ENCODE assay signal across 15 mouse cellular contexts in the genomic region with DNA sequence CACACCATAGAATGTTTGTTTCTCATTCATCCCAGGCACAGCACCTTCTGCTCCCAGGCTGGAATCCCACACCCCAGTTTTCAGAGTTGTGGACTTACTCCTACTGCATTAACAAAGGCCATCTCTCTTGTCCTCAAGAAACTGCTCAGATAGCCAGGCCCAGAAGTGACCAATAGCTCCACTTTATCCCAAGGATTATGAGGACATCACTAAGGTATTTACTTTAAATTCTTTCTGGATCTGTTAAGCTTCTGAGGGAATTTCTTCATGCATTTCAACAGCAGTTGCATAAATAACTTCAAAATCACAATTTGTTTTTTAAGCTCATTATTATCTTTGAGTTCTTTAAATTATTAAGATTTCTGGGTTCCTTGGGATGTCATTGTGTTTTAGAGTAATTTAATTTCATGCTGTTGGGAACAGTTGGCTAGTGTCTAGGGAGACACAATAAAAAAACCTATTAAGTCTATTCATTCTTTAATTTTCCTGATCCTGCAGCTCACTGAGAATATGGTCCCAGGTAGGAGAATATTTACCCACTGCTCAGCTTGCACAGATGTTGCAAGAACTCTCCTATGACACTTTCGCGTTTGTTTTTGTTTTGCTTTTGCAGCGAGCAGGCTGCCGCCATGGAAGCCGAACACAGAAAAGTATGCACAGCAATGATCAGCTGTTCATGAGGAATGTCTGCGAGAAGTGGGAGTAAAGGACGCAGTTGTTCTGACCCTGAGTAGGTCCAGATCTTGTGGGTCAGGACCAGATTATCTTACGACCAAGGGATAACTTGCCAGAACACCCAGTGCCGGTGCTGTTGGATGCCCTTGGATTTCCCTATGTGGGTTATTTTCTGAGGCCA.
"Had no signal": no experiment of that assay in that cellular context is flagged by ENCODE, and none has a peak within 500 bp of the region (broad histone marks: within the 10 kb centered on the region; RNA-seq: fewer than 3 reads in every experiment).

No protein-coding gene starts in this region.

- DNase-seq: kidney, adult 2 months; kidney, postnatal 10 days; lung, embryonic 14.5 days; lung, postnatal 10 days; right cerebral cortex, adult 18-20 months; right cerebral cortex, postnatal 25 days; thymus, adult 2 months; thymus, postnatal 36 days had no signal

- H3K4me3 ChIP-seq: limb, embryonic 10.5 days; liver, embryonic 15.5 days; megakaryocyte, embryonic 14.5 days; midbrain, embryonic 15.5 days had no signal

- H3K4me2 ChIP-seq: liver, embryonic 11.5 days; liver, embryonic 15.5 days; lung, embryonic 14.5 days; midbrain, embryonic 11.5 days; midbrain, embryonic 15.5 days had no signal

- H3K36me3 ChIP-seq: limb, embryonic 10.5 days; liver, embryonic 15.5 days; midbrain, embryonic 15.5 days had no signal

- H3K27me3 ChIP-seq: liver, embryonic 15.5 days; megakaryocyte, embryonic 14.5 days; midbrain, embryonic 15.5 days had no signal

- H3K27ac ChIP-seq: limb, embryonic 10.5 days; liver, embryonic 15.5 days; macrophage; midbrain, embryonic 15.5 days had no signal
